Mouse (Mus musculus) kidney, postnatal 4 days (tissue): ENCODE measurements around the gene Pak6.

Source experiments
- DNase-seq, 2 experiments: peaks; one replicate each; pipeline ENCODE4 v3.0.0; 2021; ENCODE audit warnings: mixed read lengths in 2 of 2

Pak6 gene

DNA sequence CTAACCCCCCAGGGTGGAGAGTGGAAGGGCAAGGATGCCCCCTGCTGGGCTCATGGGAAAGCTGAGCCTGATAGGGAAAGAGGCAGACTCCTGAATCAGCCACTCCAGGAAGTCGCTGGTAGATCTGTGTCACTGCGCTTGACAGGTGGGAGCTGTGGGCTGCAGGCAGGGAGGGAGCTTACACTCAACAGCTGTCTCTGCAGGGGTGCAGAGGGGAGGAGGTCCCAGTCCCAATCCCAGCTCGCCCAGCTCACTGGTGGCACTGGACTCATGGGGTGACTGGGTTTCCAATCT, 67.5 kb downstream of the Pak6 start:
- DNase-seq: peak; percentile 87 to 89

GRCm38 (mm10) chr2:118731981-118732380, 68.9 kb downstream of the Pak6 start:
- DNase-seq: no peak

GRCm38 (mm10) chr2:118733341-118733740, 70.2 kb downstream of the Pak6 start:
- DNase-seq: no peak

- DNase-seq: no peak
Observed at GRCm38 (mm10) chr2:118740341-118740740, 77.2 kb downstream of the Pak6 start.

GRCm38 (mm10) chr2:118741183-118741582, 78.1 kb downstream of the Pak6 start:
- no peak for DNase-seq

DNA sequence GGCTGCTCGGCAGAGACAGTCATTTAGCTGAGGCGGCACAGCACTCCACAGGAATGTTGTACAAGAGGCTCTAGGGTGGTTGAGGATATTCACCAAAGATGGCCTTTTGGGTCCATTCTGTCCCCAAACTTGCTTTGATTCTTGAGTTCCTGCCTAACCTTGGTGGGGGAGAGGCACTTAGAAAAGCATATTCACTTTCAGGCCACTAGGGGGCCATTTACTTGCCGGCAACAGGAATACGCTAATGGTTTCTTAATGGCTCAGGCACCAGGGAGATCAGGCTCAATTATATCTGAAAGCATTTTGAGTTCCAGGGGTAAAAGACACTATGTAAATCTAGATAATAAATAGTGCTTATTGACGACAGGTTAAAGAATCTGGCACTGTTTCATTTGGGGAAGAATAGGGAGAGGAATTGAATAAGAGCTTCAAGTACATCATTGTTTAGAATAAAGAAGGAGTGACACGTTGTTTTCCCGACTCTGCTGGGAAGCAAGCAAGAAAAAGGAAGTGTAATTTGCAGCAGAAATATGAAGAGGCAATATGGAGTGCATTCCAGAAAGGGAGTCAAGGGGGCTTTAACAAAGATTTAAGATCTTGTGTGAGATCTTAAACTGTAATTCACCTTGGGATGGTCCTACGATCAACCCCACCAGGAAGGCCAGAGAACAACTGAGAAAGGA, 80.3 kb downstream of the Pak6 start:
- DNase-seq: no peak

DNA sequence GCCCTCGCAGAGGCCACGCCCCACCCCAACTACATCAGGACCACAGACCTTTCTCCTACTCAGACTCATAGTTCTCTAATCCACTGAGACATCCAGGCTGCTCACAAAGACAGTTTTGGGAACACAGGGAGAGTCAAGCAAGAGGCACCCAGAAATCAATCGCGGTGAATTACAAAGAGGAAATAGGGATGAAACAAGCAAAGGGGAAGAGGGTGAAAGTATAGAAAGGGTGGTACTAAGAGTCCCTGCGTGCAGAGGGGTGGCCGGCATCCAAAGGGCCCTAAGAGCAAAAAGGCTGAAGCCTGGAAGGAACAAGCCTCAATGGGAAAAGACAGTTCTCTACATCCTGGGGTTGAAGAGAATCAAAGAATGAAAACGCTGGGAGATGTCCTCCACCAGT, 81.5 kb downstream of the Pak6 start:
- no peak for DNase-seq

GRCm38 (mm10) chr2:118745232-118745884, 82.3 kb downstream of the Pak6 start, which contains the start of gene Inafm2:
Inafm2 (plus strand) TSS chr2:118745758.
- peak; percentile 89 to 94 for DNase-seq

DNA sequence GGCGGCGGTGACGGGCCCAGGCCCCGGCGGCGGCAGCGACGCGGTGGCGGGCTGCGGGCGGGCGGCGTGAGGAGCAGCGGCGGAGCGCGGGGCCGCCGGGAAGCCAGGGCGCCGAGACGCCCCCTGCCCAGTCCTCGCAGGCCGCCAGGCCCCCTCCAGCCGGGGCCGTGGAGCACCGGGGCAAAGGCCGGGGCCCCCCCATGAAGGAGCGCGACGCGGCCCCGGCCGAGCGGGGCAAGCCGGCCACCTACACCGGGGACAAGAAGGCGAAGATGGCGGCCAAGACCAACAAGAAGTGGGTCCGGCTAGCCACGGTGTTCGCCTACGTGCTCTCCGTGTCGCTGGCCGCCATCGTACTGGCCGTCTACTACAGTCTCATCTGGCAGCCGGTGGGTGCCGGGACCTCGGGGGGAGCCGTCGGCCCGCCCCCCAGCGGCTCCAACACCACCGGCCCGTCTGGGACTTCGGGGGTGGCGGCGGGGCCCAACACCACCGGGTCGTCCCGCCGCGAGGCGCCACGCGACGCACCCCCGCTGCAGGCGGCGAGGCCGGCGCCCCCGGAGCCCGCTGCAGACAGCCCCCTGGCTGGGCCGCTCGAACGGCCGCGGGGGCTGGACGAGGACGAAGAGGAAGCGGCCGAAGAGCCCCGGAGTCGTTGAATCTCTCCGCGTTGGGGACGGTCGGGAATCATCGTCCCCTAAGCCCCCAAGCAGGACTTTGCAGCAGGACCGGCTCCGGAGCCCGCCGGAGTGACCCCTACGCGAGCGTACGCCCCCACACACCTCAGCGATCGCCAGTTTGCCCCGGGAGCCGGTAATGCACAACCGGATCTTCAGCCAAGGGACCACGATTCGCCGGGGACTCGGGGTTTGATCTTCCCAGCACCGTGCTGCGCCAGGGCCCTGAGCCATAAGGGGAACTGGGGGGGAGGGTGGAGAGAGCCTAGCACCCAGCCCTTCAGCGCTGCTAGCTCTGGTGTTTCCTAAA, 83.1 kb downstream of the Pak6 start:
- DNase-seq: peak; percentile 50 to 72

DNA sequence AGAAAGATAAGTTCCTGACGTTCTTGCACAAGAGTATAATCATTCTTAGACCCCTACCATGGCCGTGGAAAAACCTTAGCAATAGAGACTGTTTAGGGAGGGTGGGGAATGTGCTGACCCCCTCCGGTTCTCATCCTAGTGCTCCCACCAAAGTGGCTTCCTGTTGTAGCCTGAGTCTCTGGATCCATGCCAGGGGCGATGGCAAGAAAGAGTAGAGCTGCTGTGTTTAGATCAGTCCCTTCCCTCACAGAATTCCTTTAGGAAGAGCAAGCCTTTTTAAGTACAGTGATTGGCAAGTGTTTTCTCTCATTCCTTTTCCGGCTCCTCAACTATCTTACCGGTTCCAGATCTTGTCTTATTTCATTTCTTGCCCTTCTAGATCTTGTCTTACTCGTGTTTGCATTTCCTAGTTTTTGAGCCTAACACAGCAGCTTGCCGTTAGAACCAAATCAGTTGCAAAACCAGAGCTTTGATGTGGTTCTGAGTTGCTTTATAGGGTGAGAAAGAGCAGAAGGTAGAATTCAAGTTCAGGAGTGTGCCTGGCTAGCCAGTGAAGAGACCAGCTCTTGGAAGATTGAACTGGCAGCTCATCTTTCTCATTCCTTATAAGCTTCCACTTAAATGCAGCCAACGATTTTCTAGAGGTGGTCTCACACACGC, 84.3 kb downstream of the Pak6 start:
- DNase-seq: peak; percentile 60 to 65
